Comparison of ENCODE assay signal across 16 mouse cellular contexts in genomic region chr15:102975688-102976111, GRCm38 (mm10). TPM values are rescaled to one million over a fixed set of nuclear protein-coding genes. Genes with fewer than 3 reads are reported as not detected.
A peak's percentile ranks its signal among the peaks of the same experiment; 100 is the strongest.
DNase-seq lines count a peak whose midpoint lies in the region; ATAC-seq lines count a peak whose summit lies in the region.
"Had no signal": no experiment of that assay in that cellular context is flagged by ENCODE, and none has a peak within 500 bp of the region (broad histone marks: within the 10 kb centered on the region; RNA-seq: fewer than 3 reads in every experiment).

No protein-coding gene starts in this region.

- no peaks in the 10 kb centered on the region for H3K36me3 ChIP-seq in midbrain, embryonic 11.5 days (ENCODE audit: control insufficient read depth, insufficient read depth, low read length)
- H3K36me3 ChIP-seq in midbrain, embryonic 13.5 days = no peaks in the 10 kb centered on the region
- no peaks in the 10 kb centered on the region for H3K36me3 ChIP-seq in kidney, embryonic 16.5 days (ENCODE audit: insufficient read depth, low read length)
- no peaks in the 10 kb centered on the region for H3K36me3 ChIP-seq in neural tube, embryonic 12.5 days

- peaks cover 98% of the 10 kb centered on the region for H3K27me3 ChIP-seq in midbrain, embryonic 11.5 days (ENCODE audit: control insufficient read depth, insufficient read depth, low read length)
- peaks cover 100% of the 10 kb centered on the region for H3K27me3 ChIP-seq in midbrain, embryonic 13.5 days
- H3K27me3 ChIP-seq in kidney, embryonic 16.5 days (ENCODE audit: insufficient read depth, low read length) = peaks cover 25% of the 10 kb centered on the region; the same call in 1 of the 2 replicates
- peaks cover 56% of the 10 kb centered on the region for H3K27me3 ChIP-seq in neural tube, embryonic 12.5 days (replicated peaks)

- intact Hi-C loops in left cerebral cortex, postnatal 36 days (cut with DNase I) = no loop called here

- peak; percentile 95 for DNase-seq in midbrain, embryonic 11.5 days (ENCODE audit: low spot score, missing footprints)
- DNase-seq in R1 (ENCODE audit: low read depth, low spot score) = peak; percentile 60
- DNase-seq in left cerebral cortex, postnatal 36 days (ENCODE audit: low spot score in 2 of 2) = no peak
- DNase-seq in Muller cell, postnatal 12 days (ENCODE audit: inconsistent ontology term) = no peak
- DNase-seq in right cerebral cortex, adult 2 months (ENCODE audit: low spot score in 2 of 2) = no peak
- DNase-seq: adrenal gland, postnatal 10 days; cerebellum, adult 18-20 months; layer of hippocampus, adult 9-11 months had no signal

- no peak overlapping the region for H3K9ac ChIP-seq in midbrain, embryonic 11.5 days (ENCODE audit: low read length)
- H3K9ac ChIP-seq in midbrain, embryonic 13.5 days (replicated peaks) = no peak overlapping the region
- H3K9ac ChIP-seq in kidney, embryonic 16.5 days (replicated peaks; ENCODE audit: low read length) = peak overlapping the region; percentile 97
- peak overlapping the region; percentile 100 for H3K9ac ChIP-seq in neural tube, embryonic 12.5 days
- H3K9ac ChIP-seq: hindbrain, embryonic 14.5 days had no signal

- no peak overlapping the region for H3K27ac ChIP-seq in midbrain, embryonic 11.5 days (ENCODE audit: low read depth, low read length)
- H3K27ac ChIP-seq in midbrain, embryonic 13.5 days = no peak overlapping the region
- peak overlapping the region; percentile 97 for H3K27ac ChIP-seq in kidney, embryonic 16.5 days (ENCODE audit: low read length)
- peak overlapping the region; percentile 95 for H3K27ac ChIP-seq in neural tube, embryonic 12.5 days
- H3K27ac ChIP-seq: hindbrain, embryonic 14.5 days had no signal

- ATAC-seq in midbrain, embryonic 11.5 days (ENCODE audit: low FRiP score) = no peak
- no peak for ATAC-seq in midbrain, embryonic 13.5 days
- peak; percentile 50; the same call in 1 of the 2 replicates for ATAC-seq in kidney, embryonic 16.5 days (ENCODE audit: low FRiP score, low TSS enrichment)
- ATAC-seq in neural tube, embryonic 12.5 days (ENCODE audit: low FRiP score, low read depth) = no peak

- H3K9me3 ChIP-seq in midbrain, embryonic 11.5 days (ENCODE audit: control insufficient read depth, low read length) = no peaks in the 10 kb centered on the region
- no peaks in the 10 kb centered on the region for H3K9me3 ChIP-seq in midbrain, embryonic 13.5 days
- no peaks in the 10 kb centered on the region for H3K9me3 ChIP-seq in kidney, embryonic 16.5 days (ENCODE audit: low read length)
- H3K9me3 ChIP-seq in neural tube, embryonic 12.5 days = no peaks in the 10 kb centered on the region

- no peak overlapping the region for H3K4me2 ChIP-seq in midbrain, embryonic 11.5 days
- no peak overlapping the region for H3K4me2 ChIP-seq in midbrain, embryonic 13.5 days (replicated peaks)
- H3K4me2 ChIP-seq in kidney, embryonic 16.5 days (replicated peaks; ENCODE audit: low read depth, low read length) = peak overlapping the region; percentile 84
- H3K4me2 ChIP-seq in neural tube, embryonic 12.5 days (replicated peaks) = peak overlapping the region; percentile 86
- H3K4me2 ChIP-seq: hindbrain, embryonic 14.5 days had no signal

- 1% methylated on average over 21 of the region's 21 CpGs for whole genome bisulfite sequencing in midbrain, embryonic 11.5 days
- WGBS in midbrain, embryonic 13.5 days = under 1% methylated on average over 21 of the region's 21 CpGs
- WGBS in kidney, embryonic 16.5 days = under 1% methylated on average over 21 of the region's 21 CpGs
- WGBS in neural tube, embryonic 12.5 days = 0% methylated on average over 21 of the region's 21 CpGs

- H3K4me3 ChIP-seq in midbrain, embryonic 11.5 days (ENCODE audit: low read depth, low read length) = no peak overlapping the region
- no peak overlapping the region for H3K4me3 ChIP-seq in midbrain, embryonic 13.5 days (replicated peaks)
- peak overlapping the region; percentile 59 for H3K4me3 ChIP-seq in kidney, embryonic 16.5 days (ENCODE audit: low read length)
- H3K4me3 ChIP-seq in neural tube, embryonic 12.5 days = peak overlapping the region; percentile 92

- no peaks in the 10 kb centered on the region for H3K4me1 ChIP-seq in midbrain, embryonic 11.5 days (ENCODE audit: control insufficient read depth, insufficient read depth, low read length)
- H3K4me1 ChIP-seq in midbrain, embryonic 13.5 days (replicated peaks) = no peaks in the 10 kb centered on the region
- H3K4me1 ChIP-seq in kidney, embryonic 16.5 days (ENCODE audit: insufficient read depth, low read length) = peaks cover 49% of the 10 kb centered on the region
- peaks cover 8% of the 10 kb centered on the region for H3K4me1 ChIP-seq in neural tube, embryonic 12.5 days

RNA-seq across cellular contexts. Expression of gene Hoxc9, which starts 0.5 kb away (rescaled TPM):
- polyA plus RNA-seq in midbrain, embryonic 11.5 days (2014; fragmentation: Nextera tagmentation; extraction: Ambion mirVana) = not detected in 2 replicates
- polyA plus RNA-seq in midbrain, embryonic 13.5 days (2015; fragmentation: Nextera tagmentation; extraction: Ambion mirVana) = not detected in 2 replicates
- 7.4 and 9.2 TPM in 2 replicates for polyA plus RNA-seq in kidney, embryonic 16.5 days (2015; fragmentation: Nextera tagmentation; extraction: Ambion mirVana)
- polyA plus RNA-seq in neural tube, embryonic 12.5 days (2016; fragmentation: Nextera tagmentation; extraction: Ambion mirVana) = 45.2 and 47.4 TPM in 2 replicates
- not detected for total RNA-seq in left cerebral cortex, postnatal 36 days (2021)
- total RNA-seq: liver, adult 2 months had no signal
- polyA plus RNA-seq: embryonic facial prominence, embryonic 14.5 days; liver, adult 2 months had no signal

RNA-seq across cellular contexts. Expression of gene Hoxc5, which starts 8.5 kb away (rescaled TPM):
- not detected in 2 replicates for polyA plus RNA-seq in midbrain, embryonic 11.5 days (2014; fragmentation: Nextera tagmentation; extraction: Ambion mirVana)
- polyA plus RNA-seq in midbrain, embryonic 13.5 days (2015; fragmentation: Nextera tagmentation; extraction: Ambion mirVana) = 0.09 TPM in 1 of 2 replicates, not detected in the other
- 4.3 and 5.9 TPM in 2 replicates for polyA plus RNA-seq in kidney, embryonic 16.5 days (2015; fragmentation: Nextera tagmentation; extraction: Ambion mirVana)
- polyA plus RNA-seq in neural tube, embryonic 12.5 days (2016; fragmentation: Nextera tagmentation; extraction: Ambion mirVana) = 32.1 and 35.5 TPM in 2 replicates
- not detected for total RNA-seq in left cerebral cortex, postnatal 36 days (2021)
- polyA plus RNA-seq: liver, adult 2 months had no signal

RNA-seq across cellular contexts. Expression of gene Hoxc10, which starts 9.1 kb away (rescaled TPM):
- not detected in 2 replicates for polyA plus RNA-seq in midbrain, embryonic 11.5 days (2014; fragmentation: Nextera tagmentation; extraction: Ambion mirVana)
- not detected in 2 replicates for polyA plus RNA-seq in midbrain, embryonic 13.5 days (2015; fragmentation: Nextera tagmentation; extraction: Ambion mirVana)
- polyA plus RNA-seq in kidney, embryonic 16.5 days (2015; fragmentation: Nextera tagmentation; extraction: Ambion mirVana) = 49.0 and 54.0 TPM in 2 replicates
- polyA plus RNA-seq in neural tube, embryonic 12.5 days (2016; fragmentation: Nextera tagmentation; extraction: Ambion mirVana) = 62.1 and 77.3 TPM in 2 replicates
- not detected for total RNA-seq in left cerebral cortex, postnatal 36 days (2021)
- total RNA-seq: liver, adult 2 months had no signal
- polyA plus RNA-seq: embryonic facial prominence, embryonic 14.5 days; hindbrain, embryonic 14.5 days; liver, adult 2 months; small intestine, adult 2 months had no signal

RNA-seq across cellular contexts. Expression of gene Hoxc8, which starts 14.7 kb away (rescaled TPM):
- not detected in 2 replicates for polyA plus RNA-seq in midbrain, embryonic 11.5 days (2014; fragmentation: Nextera tagmentation; extraction: Ambion mirVana)
- not detected in 2 replicates for polyA plus RNA-seq in midbrain, embryonic 13.5 days (2015; fragmentation: Nextera tagmentation; extraction: Ambion mirVana)
- polyA plus RNA-seq in kidney, embryonic 16.5 days (2015; fragmentation: Nextera tagmentation; extraction: Ambion mirVana) = 6.6 and 9.2 TPM in 2 replicates
- polyA plus RNA-seq in neural tube, embryonic 12.5 days (2016; fragmentation: Nextera tagmentation; extraction: Ambion mirVana) = 44.5 and 65.6 TPM in 2 replicates
- not detected for total RNA-seq in left cerebral cortex, postnatal 36 days (2021)
- total RNA-seq: liver, adult 2 months had no signal
- polyA plus RNA-seq: embryonic facial prominence, embryonic 14.5 days; liver, adult 2 months had no signal

RNA-seq across cellular contexts. Expression of gene Hoxc11, which starts 21.5 kb away (rescaled TPM):
- polyA plus RNA-seq in midbrain, embryonic 11.5 days (2014; fragmentation: Nextera tagmentation; extraction: Ambion mirVana) = not detected in 2 replicates
- polyA plus RNA-seq in midbrain, embryonic 13.5 days (2015; fragmentation: Nextera tagmentation; extraction: Ambion mirVana) = not detected in 2 replicates
- 1.2 and 1.6 TPM in 2 replicates for polyA plus RNA-seq in kidney, embryonic 16.5 days (2015; fragmentation: Nextera tagmentation; extraction: Ambion mirVana)
- 4.3 and 5.7 TPM in 2 replicates for polyA plus RNA-seq in neural tube, embryonic 12.5 days (2016; fragmentation: Nextera tagmentation; extraction: Ambion mirVana)
- not detected for total RNA-seq in left cerebral cortex, postnatal 36 days (2021)
- total RNA-seq: liver, adult 2 months had no signal
- polyA plus RNA-seq: embryonic facial prominence, embryonic 14.5 days; hindbrain, embryonic 14.5 days; liver, adult 2 months; small intestine, adult 2 months; testis, adult 2 months had no signal

Comparison
In these comparisons a context has a peak if more than half of its experiments do, and no peak if none do; other contexts are left out.
1. DNase-seq: peak in midbrain, embryonic 11.5 days (single experiment) and R1 (single experiment); none in left cerebral cortex, postnatal 36 days (0 of 2), Muller cell, postnatal 12 days (single experiment) and right cerebral cortex, adult 2 months (0 of 2).
2. H3K27ac ChIP-seq: peak in kidney, embryonic 16.5 days (single experiment) and neural tube, embryonic 12.5 days (single experiment); none in midbrain, embryonic 11.5 days (single experiment) and midbrain, embryonic 13.5 days (single experiment).
3. H3K4me2 ChIP-seq: peak in kidney, embryonic 16.5 days (single experiment) and neural tube, embryonic 12.5 days (single experiment); none in midbrain, embryonic 11.5 days (single experiment) and midbrain, embryonic 13.5 days (single experiment).
4. H3K4me3 ChIP-seq: peak in kidney, embryonic 16.5 days (single experiment) and neural tube, embryonic 12.5 days (single experiment); none in midbrain, embryonic 11.5 days (single experiment) and midbrain, embryonic 13.5 days (single experiment).
5. H3K9ac ChIP-seq: peak in kidney, embryonic 16.5 days (single experiment) and neural tube, embryonic 12.5 days (single experiment); none in midbrain, embryonic 11.5 days (single experiment) and midbrain, embryonic 13.5 days (single experiment).
6. RNA of gene Hoxc10, which starts 9.1 kb away (polyA plus RNA-seq): 62.1 to 77.3 TPM in neural tube, embryonic 12.5 days and 49.0 to 54.0 TPM in kidney, embryonic 16.5 days; not detected in midbrain, embryonic 11.5 days and not detected in midbrain, embryonic 13.5 days; every median in the first group is over 10 times any median in the second.